Mouse (Mus musculus): Measurements from ENCODE around the gene Edem2. TPM values are rescaled to one million over a fixed set of nuclear protein-coding genes. Genes with fewer than 3 reads are reported as not detected.
A peak's percentile ranks its signal among the peaks of the same experiment; 100 is the strongest.

Gene Edem2
- total RNA-seq, 1 experiment from 2014 or later: 35.1 TPM

- no peak for DNase-seq
Measured at GRCm38 (mm10) chr2:155689211-155689610, 40.1 kb downstream of the Edem2 start.

GRCm38 (mm10) chr2:155687746-155688145 lies 41.5 kb downstream of the Edem2 start:
- DNase-seq: no peak

DNA sequence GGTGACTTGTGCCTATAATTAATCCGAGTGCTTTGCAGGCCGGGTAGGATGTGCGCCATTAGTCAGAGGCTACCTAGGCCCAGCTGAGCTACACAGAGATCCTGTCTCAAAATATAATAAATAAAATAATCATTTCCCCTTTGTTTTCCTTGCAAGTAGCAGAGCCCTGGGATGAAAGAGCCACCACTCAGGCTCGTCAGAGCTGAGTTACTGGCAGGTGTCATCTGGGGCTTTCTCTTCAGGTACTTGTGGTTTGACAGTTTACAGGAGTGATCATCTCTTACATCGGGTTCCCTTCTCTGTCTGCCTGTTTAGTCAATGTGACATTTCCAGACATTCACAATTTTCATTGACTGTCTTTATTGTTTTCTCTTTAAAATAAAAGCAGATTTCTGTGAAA lies 42.7 kb downstream of the Edem2 start:
- DNase-seq: no peak

DNA sequence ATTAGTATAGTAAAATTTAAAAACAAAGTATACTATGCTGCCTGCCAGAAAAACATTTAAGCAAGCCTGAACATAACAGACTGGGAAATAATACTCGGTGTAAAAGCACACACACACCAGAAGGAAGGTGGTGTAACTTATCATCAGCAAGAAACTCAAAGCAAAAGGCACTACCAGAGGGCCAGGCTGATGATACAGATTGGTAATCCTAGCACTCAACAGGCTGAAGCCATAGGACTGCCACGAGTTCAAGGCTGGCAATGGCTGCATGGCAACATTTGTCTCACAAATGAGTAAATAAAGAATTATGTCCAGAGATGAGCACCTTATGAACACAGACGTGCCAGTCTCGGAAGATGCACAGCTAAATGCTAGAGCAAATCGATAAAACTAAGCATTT lies 45.5 kb downstream of the Edem2 start:
- no peak for DNase-seq

GRCm38 (mm10) chr2:155683137-155683536 lies 46.1 kb downstream of the Edem2 start:
- no peak for DNase-seq

DNA sequence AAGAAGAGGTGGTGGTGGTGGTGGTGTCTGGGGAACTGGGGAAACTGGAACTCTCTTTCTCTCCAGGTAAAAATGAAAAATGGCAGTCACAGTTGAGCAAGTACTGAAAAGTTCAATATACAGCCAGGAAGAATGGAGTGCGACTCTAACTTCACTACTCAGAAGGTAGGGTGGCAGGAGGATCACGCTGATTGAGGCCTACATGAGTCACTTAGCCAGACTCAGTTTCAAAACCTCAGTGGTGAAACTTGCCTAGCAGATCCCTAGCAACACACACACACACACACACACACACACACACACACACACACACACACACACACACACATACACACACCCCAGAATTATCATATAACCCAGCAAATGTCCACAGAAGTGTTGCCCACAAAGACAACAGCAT lies 47.4 kb downstream of the Edem2 start:
- no peak for DNase-seq

DNA sequence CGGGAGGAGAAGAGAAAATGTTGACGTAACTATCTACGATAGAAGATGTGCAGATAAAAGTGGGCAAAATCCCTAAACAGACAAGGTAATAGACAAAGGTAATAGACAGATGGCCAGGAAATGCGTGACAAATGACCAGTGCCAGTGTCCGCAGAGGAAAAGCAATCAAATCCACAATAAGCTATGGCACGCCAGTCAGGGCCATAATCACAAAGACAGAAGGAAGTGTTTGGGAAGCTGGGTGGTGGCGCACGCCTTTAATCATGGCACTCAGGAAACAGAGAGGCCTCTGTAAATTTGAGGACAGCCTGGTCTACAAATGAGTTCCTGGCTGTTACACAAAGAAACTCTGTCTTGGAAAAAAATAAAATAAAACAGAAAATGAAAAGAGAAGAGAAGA lies 48.1 kb downstream of the Edem2 start:
- no peak for DNase-seq

DNA sequence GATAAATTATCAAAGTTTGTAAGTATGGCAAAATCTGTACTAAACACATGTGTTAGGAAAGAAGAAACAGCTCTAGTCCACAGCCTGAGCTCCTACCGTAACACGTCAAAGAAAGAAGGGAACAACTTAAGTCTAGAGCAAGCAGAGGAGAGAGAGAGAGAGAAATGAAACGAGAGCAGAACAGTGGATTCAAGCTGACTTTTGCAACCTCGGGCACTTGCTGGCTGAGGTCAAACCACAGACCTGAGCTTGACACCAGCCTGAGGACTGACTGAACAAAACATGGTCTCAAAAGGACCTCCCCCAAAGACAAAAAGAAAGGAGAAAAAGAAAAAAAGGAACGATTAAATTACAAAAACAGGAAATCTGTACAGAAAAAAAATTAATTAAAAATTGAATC lies 48.7 kb downstream of the Edem2 start:
- DNase-seq: no peak

GRCm38 (mm10) chr2:155679586-155680110 lies 49.6 kb downstream of the Edem2 start:
- DNase-seq: no peak

- no peak for DNase-seq
Measured at GRCm38 (mm10) chr2:155675118-155675517, 54.2 kb downstream of the Edem2 start.

DNA sequence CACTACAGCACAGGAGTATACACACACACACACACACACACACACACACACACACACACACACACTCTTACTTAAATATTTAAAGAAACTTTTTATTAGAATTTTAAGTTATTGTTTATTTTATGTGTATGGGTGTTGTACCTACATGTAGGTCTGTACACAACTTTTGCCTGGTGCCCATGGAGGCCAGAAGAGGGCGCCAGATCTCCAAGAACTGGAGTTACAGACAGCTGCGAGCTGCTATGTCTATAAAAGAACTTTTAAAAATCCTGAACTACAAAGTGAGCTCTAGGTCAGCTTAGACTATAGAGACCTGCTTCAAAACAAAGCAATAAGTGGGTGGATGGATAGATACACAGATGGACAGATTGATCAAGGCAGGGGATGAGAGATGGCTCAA lies 55.7 kb downstream of the Edem2 start:
- DNase-seq: peak; percentile 86

DNA sequence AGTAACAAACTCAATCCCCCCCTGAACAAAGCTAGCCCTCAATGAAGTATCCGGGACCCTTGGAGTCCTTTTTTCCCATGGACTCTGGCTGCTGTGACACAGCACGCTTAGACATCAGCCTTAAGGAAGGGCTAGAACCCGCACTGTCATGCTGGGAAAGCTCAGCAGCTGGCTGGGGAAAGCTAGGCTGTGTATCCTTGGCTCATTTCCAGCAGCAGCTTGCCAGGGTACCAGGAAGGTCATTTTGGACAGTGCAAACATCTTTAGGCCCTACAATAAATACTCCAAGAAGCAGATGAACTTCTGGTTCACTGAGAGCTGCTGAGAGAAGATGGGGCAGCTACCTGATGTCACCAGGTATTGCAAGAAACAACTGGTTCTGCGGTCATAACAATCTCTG lies 58.0 kb downstream of the Edem2 start:
- DNase-seq: peak; percentile 69

DNA sequence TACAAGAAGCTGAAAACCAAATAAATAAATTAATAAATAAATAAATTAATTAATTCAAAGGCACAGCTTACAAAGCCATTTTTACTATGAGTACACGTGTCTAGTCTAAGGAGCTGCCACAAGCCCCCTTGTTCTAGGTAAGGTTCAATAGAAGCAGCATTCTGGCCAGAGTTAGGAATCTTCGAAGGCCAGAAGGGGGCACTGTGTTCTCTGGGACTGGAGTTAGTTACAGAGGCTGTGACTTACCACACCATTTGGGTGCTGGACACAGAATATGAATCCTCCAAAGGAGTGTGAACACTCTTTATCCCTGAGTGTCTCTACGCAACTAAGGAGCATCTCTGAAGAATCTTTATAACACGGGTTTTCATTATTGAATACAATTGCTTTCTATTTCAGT lies 60.8 kb downstream of the Edem2 start:
- peak; percentile 47 for DNase-seq

GRCm38 (mm10) chr2:155667881-155668280 lies 61.4 kb downstream of the Edem2 start:
- DNase-seq: no peak

GRCm38 (mm10) chr2:155663910-155664460 lies 65.3 kb downstream of the Edem2 start:
- no peak for DNase-seq

DNA sequence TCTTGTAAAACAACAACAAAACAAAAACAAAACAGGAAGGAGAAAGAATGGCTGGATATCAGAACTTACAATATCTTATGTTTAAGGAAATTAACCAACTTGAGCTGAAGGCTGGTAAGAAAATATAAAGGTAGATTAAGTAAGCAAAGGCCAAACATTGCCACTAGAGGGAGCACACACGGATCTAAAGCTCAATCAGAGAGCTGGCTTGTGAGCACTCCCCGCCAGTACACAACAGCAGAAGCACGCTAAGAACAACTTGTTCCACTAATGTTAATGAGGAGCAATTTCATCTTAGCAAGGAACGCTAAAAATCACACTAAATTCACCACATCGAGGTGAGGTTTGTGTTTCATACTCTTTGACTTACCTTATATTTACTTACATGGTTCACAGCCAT lies 66.2 kb downstream of the Edem2 start:
- DNase-seq: peak; percentile 67

- peak; percentile 17 for DNase-seq
Measured at GRCm38 (mm10) chr2:155662390-155662789, 66.9 kb downstream of the Edem2 start.

DNA sequence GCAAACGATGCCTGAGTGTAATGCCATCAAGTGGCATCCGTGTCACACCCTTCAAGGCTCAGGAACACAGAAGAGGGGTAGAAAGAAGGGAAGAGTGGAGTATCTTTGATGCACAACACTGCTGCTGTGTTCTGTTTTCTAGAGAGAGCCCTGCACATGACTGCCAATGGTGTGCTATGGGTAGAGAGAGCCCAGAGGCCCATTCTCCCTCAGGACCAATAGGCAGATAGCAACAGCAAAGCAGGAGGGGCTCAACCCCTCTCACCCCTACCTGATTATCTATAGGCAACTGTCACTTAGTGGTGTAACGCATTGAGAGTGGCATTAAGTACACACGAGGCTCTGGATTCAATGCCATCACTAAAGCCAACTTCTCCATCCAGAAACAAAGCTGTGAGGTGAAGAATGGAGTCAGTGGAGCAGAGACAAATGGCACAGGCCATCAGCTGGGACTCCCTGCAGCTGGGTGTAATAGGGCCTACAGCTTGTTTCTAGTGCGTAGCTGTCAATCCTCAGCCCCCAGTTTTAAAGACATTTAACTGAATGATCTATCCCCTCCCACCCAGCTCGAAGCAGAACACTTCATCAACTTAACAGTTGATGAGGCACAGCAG lies 73.4 kb downstream of the Edem2 start:
- no peak for DNase-seq

- DNase-seq: no peak
Measured at GRCm38 (mm10) chr2:155652618-155653017, 76.7 kb downstream of the Edem2 start.

Other genes starting within 250 kb of the Edem2 start
- gene Acss2, start 211.5 kb downstream of the Edem2 start, total RNA-seq (2021): 30.1 and 34.5 TPM in 2 replicates
- 3.8 and 6.7 TPM in 2 replicates for gene Ggt7, start 211.2 kb downstream of the Edem2 start, total RNA-seq (2021)
- gene Gss, start 136.7 kb downstream of the Edem2 start, total RNA-seq (2021): 46.6 and 48.4 TPM in 2 replicates
- 0.08 and 0.74 TPM in 2 replicates for gene Myh7b, start 118.3 kb downstream of the Edem2 start, total RNA-seq (2021)
- 110 and 124 TPM in 2 replicates for gene Trpc4ap, start 37.1 kb downstream of the Edem2 start, total RNA-seq (2021)
- gene Gm17581, start 6.4 kb upstream of the Edem2 start, total RNA-seq (2021): not detected in 2 replicates
- 38.3 and 52.9 TPM in 2 replicates for gene Procr, start 21.6 kb upstream of the Edem2 start, total RNA-seq (2021)
- 2.6 and 3.4 TPM in 2 replicates for gene Mmp24, start 45.9 kb upstream of the Edem2 start, total RNA-seq (2021)
- gene BC029722, start 90.0 kb upstream of the Edem2 start, total RNA-seq (2021): 81.1 and 87.2 TPM in 2 replicates
- gene Eif6, start 97.5 kb upstream of the Edem2 start, total RNA-seq (2021): 113 and 133 TPM in 2 replicates
- not detected in 2 replicates for gene Fam83c, start 105.4 kb upstream of the Edem2 start, total RNA-seq (2021)
- gene Uqcc1, start 200.8 kb upstream of the Edem2 start, total RNA-seq (2021): 141 and 154 TPM in 2 replicates
- gene Gm15557, start 211.3 kb upstream of the Edem2 start, total RNA-seq (2021): not detected in 2 replicates
- 1.1 and 1.8 TPM in 2 replicates for gene Gdf5, start 215.9 kb upstream of the Edem2 start, total RNA-seq (2021)
- 13.1 and 14.9 TPM in 2 replicates for gene Cep250, start 227.0 kb upstream of the Edem2 start, total RNA-seq (2021)

Measured in adrenal gland, postnatal 14 days (tissue).